Comparison of ENCODE assay signal across 8 mouse cellular contexts in genomic region chr10:76801841-76802499, GRCm38 (mm10).
A peak's percentile ranks its signal among the peaks of the same experiment; 100 is the strongest.
DNase-seq lines count a peak whose midpoint lies in the region; ATAC-seq lines count a peak whose summit lies in the region.

No protein-coding gene starts in this region.

- peak; percentile 21 for DNase-seq in gastrocnemius, postnatal 10 days
- no peak for DNase-seq in gastrocnemius, postnatal 25 days
- peak; percentile 39 for DNase-seq in right cerebral cortex, adult 18-20 months
- DNase-seq in right cerebral cortex, postnatal 10 days (ENCODE audit: low spot score in 2 of 2): no peak
- DNase-seq in frontal cortex, postnatal 36 days (ENCODE audit: low spot score in 2 of 2): peak; percentile 24 to 29
- peak; percentile 26 for DNase-seq in skeletal muscle tissue, adult 2 months (ENCODE audit: low read depth, low spot score)
- DNase-seq in ovary, adult 18-20 months (ENCODE audit: low spot score): no peak

- no peak for ATAC-seq in megakaryocyte progenitor cell, adult 5-6 weeks (replicated peaks; ENCODE audit: poor library complexity)

Comparison
In these comparisons a context has a peak if more than half of its experiments do, and no peak if none do; other contexts are left out.
1. DNase-seq: peak in gastrocnemius, postnatal 10 days (single experiment), right cerebral cortex, adult 18-20 months (single experiment), frontal cortex, postnatal 36 days (2 of 2) and skeletal muscle tissue, adult 2 months (single experiment); none in gastrocnemius, postnatal 25 days (single experiment), right cerebral cortex, postnatal 10 days (0 of 2) and ovary, adult 18-20 months (single experiment).